Mouse (Mus musculus): ENCODE results near the gene Gpc6.

Gpc6 gene

DNA sequence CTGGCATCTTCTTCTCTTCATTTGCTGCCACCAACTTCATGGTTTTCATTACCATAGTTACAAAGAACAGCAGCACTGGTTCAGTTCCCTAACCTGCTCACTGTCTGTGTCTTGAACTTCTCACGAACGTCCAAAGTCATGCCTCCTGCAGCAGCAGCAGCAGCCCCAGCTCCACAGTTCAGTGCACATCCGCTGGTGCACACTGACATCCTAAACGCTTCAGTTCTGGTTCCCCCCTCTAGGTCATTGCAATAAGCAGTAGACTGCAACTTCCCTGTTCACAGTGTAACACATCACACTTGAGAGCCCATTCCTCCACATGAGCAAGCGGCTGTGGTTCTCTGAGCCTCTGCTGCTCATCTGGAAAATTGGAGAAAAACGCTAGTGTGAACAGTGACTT lies 573.7 kb downstream of the Gpc6 start:
- DNase-seq, result no peak

DNA sequence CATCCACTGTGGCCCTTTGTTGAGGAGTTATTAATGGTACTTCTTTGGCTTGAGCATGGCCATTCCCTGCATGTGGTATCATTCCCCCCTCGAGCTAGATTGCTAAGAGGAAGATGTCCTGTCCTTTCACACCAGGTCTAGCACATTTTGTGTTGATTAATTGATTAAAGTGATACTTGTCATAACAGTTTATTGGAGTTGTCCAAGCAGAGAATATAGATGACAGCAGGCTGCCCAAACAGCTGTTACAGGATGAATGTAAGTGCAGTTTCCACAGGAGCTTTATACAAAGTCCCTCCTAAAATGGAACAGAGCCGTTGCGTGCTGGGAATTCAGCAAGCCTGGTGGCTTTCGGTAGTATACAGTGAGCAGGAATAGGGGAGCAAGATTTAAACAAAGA lies 574.2 kb downstream of the Gpc6 start:
- DNase-seq, result no peak

DNA sequence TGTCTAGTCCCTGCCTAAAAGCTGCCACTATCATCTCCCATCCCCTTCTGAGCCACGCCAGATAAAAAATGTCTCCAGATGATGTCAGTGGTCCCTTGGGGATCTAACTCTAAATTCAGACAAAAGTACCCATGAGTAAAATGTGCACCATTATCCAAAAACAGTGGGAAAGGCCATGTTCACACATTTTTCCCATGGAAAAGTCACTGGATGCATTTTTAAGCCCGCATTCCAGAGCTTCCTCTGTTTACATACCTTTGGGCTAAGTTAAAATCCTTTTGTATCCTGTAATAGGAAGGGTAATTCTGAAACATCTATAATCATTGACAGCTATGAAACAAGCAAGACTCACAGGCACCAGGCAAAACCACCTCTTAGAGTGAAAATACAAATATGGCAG lies 589.7 kb downstream of the Gpc6 start:
- DNase-seq, result no peak

DNA sequence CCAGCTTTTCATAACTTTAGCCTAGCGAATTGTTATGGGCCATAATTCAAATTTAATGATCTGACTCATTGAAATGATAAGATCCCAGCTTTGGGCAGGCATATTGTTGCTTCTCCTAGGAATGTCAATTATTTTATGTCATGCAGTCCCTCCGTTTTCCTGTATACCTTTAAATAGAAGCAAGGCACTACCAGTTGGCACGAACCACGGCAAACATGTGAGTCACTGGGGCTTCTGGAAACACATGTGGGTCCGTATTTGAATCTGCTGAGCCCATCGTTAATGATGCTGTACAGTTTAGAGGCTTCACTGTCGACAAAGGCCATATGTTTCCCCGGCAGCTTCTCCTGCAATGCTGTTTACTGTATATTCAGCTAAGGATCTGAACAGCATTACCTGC lies 594.5 kb downstream of the Gpc6 start:
- DNase-seq, result no peak

DNA sequence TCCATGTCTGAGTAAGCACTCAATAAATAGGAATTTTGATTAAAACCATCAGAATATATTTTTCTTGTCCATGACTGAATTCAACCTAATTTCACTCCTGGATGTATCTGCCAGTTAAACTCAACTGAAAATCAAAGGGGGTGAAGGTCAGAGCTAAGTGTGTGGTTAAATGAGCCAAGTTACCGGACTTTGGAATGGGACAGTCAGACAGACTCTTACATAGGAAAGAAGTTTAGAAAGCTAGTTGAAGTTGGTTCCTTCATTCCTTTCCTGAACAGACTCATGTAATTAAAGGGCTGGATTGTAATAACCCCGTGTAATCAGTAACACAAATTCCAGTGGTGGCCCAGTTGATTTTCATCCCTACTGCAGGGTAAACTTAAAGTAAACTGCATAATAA lies 595.6 kb downstream of the Gpc6 start:
- no peak for DNase-seq

DNA sequence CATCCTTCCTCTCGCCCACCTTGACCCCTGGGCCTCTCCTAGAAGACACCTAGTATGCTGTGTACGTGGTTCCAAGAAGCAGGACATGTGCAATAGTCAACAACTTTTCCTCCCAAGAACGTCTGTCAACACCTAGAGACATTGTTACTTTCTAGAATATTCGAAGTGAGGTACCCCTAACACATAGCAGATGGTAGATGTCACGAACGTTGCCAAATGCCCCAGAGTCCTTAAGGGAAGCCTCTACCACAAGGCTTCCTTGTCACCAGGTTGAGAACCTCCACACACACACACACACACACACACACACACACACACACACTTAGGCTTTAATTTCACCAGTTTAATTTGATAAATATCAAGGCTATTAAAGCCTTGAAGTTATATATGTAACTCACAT lies 600.0 kb downstream of the Gpc6 start:
- DNase-seq, result no peak

DNA sequence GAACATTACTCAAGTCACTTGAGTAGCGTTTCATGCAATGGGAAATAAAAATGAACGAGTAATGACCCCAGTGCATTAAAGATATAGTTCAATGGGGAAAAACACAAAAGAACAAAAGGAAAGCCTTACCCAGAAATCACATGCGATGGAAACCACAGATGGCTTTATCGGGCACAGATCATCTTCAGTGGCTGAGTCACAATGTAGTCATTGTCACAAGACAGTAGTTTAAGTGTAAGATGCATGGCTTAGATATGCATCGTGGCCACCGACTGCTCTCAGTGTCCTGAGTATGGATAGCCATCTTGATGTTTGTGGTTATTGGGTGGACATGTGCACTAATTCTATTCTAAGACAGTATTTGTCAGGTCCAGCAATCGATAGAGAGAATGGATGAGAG lies 601.9 kb downstream of the Gpc6 start:
- DNase-seq, result no peak

DNA sequence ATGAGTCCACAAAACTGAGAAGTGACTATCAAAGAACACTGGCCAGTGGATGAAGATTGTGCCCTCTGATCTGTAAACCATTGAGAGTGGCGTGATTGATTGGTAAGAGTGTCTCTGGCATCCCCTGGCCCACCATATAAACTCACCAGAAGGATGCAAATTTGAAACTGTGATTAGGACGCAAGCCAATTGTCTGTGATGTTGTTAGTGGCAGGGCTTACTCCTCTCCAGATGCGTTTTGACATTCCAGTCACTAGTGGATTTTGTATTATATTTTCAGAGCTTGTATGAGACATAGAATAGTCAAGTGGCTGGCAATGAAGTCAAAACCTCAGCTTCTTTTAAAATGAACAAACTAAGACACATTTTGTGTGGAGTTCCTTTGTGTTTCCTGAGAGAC lies 604.3 kb downstream of the Gpc6 start:
- no peak for DNase-seq

DNA sequence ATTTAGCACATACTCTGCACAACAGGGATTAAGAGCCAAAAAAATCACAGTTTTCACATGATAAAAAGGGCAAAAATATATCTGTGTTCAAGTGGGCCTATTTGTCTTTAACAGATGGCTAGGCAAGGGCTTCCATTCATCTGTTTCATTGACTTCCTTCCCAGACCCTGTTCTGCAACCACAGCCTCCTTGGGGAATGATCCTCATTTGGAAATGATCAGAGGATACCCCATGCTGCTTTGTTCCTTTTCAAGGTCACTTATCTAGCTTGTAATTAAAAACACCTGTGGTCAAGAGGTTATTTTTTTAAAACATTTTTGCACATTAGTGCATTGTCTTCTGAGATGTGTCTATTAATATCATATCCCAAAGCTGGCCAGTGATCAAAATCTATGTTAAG lies 627.7 kb downstream of the Gpc6 start:
- no peak for DNase-seq

DNA sequence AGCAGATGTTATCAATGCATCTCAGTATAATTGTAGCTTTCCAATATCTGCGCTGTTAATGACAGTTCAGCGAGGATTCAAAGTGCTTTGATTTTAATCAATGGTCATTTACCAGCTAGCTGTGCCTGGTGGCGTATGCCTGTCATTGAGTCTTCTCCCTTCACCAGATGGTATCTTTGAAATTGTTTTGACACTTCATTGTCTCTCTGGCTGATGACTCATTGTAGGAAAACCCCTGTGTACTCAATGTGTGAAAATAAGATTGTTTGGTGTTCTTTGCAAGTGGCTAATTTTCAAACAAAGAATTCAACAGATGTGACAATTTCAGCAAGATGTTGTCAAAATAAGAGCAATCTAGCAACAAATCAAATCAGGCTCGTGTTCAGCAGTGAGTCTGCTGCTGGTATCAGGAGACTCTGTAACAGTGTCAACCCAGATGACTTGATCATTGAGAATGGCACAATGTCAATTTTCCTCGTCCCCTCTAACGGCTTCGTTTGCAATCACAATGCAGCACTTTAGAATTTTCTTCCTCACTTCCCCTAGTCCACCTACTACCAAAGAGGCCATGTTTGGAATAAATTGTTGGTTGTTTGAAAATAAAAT lies 631.7 kb downstream of the Gpc6 start:
- no peak for DNase-seq

DNA sequence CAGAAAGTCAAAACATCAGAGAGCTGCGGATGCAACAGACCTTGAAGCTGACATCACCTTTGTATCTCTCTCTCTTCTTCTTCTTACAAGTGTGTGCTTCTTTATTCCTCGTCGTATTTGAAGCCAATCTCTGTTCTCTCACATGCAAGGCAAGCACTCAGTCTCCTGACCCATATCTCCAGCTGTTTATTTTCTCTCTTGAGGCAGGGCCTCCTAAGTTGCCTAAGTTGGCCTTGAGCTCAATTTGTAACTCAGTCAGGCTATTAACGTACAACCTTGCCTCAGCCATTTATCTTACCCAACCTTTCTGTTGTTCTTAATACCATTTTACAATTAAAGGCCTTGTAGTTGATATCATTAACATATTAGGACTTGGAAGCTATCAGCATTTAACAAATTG lies 637.0 kb downstream of the Gpc6 start:
- no peak for DNase-seq

DNA sequence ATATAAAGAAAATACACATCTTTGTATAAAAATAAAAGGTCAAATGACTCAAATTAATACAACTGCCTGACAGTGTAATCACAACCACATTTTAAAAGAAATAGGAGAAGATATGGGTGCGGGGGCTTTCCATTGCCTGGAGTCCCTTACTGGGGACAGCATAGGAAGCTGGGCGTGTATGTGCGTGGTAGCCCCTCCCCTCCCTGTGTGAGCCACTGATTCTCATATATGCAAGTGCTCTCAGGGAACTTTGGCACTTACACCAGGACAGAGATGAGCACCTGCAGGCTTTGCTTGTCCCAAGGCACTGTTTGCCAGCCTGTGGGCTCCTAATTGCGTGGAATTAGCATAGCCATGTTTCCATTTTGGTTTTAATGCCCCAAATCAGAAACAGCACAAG lies 644.2 kb downstream of the Gpc6 start:
- DNase-seq, result no peak

DNA sequence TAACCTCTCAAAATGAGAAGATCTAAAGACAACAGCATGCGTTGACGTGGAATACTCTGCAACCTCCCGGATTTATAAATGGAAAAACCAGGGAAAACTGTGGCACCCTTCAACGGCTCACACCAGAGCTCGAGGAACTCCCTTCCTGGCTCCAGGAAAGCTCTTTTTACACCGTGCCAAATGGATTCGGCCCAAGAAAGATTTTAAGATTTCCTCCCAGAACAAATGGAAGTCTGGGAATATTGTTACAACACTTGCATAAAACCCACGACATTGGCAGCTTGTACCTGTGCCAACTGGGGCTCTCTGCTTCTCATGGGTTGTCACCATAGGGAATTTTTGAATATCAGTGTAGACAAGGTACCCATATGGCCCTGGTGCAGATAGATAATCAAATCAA lies 647.1 kb downstream of the Gpc6 start:
- no peak for DNase-seq

DNA sequence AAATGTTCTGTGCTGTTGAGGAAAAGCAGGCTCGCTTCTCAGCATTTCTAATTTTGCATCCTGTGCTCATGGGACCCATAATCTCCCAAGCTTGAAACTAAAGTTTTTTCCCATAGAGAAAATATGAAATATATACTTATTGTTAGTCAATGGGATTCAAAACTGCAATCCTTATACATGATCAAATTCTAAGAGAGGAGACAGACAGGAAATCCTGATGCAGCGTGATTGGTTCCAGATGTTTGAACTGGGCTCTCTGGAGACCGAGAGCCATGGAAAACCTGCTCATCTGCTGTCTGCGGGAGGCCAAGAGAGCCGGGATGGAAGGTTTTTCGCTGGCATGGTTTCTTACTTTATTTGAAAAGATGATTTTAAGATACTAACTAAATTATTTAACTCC lies 649.1 kb downstream of the Gpc6 start:
- no peak for DNase-seq

DNA sequence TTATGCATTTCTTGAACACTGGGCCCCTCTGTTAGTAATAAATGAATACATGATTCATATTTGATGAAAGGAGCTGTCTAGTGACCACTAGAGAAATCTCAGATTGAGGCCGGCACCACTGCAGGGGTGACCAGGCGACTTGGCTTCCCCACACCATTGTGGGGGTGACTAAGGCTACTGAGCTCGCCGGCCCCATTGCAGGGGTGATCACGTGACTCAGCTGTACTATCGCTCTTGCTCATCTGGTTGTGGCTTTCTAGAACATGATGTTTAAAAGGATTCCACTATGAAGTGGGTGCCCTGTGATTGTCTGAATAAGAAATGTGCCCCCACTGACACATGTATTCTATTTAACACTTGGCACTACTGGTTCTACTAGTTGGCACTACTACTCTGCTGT lies 656.6 kb downstream of the Gpc6 start:
- DNase-seq, result no peak

DNA sequence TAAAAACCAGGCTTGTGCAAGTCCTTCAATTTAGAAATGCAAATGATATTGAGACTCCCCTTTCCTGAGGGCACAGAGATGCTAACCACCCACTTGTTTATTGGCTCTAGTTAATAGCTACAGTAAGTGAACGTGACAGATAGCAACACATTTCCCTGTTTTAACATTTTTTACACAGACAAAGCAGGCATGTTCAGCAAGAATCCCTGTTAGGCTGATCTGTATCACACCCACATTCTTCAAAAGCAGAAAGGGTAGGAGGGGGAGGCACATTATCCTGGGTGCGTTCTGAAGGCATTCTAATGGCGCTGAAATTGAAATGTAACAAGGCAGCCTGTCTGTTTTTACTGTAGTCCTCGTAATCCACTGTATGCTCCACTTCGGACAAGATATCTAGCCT lies 674.6 kb downstream of the Gpc6 start:
- no peak for DNase-seq

DNA sequence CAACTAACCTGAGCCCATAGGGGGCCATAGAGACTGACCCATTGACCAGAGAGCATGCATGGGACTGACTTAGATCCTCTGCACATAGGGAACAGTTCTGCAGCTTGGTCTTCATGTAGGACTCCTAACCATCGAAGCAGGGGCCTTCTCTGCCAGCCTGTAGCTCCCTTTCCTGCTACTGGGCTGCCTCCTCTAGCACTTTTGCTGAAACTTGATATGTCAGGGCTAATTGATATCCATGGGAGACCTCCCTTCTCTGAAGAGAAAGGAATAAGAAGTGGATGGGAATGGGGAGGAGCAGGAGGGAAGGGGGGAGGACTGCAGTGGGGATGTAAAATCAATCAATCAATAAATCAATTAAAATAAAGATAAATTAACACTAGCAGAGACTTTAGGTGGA lies 678.7 kb downstream of the Gpc6 start:
- no peak for DNase-seq

DNA sequence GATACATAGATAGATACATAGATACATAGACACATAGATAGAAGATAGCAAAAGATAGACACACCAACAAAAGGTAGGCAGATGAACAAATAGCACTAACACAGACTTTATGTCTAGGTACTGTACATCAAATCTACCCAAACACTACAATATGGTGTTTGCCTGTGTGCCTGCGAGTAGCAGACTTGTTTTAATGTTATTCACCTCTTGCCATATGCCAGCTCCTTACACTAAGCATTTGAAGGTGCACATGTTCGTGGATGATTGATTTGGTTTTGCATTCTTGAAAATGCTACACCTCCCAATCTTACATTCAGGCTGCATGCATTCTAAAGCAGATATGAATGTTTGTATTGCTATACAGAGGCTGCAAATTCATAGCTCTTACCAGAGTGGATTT lies 680.6 kb downstream of the Gpc6 start:
- DNase-seq, result no peak

DNA sequence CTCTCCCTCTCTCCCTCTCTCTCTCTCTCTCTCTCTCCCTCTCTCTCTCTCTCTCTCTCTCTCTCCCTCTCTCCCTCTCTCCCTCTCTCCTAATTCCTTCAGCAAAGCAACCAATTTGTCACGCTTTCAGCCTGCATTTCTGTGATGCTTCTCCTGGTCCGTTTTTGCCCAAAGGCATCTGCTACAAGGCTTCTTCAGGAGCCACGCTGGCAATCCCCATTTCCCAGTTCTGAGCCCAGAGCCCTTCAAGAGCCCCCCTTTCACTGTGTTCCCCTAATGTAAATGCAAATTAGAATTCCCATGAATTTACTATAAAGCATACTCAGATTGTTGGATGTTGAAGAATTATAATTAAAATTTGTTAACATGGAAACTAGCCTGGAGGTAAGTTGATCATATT lies 686.0 kb downstream of the Gpc6 start:
- no peak for DNase-seq

DNA sequence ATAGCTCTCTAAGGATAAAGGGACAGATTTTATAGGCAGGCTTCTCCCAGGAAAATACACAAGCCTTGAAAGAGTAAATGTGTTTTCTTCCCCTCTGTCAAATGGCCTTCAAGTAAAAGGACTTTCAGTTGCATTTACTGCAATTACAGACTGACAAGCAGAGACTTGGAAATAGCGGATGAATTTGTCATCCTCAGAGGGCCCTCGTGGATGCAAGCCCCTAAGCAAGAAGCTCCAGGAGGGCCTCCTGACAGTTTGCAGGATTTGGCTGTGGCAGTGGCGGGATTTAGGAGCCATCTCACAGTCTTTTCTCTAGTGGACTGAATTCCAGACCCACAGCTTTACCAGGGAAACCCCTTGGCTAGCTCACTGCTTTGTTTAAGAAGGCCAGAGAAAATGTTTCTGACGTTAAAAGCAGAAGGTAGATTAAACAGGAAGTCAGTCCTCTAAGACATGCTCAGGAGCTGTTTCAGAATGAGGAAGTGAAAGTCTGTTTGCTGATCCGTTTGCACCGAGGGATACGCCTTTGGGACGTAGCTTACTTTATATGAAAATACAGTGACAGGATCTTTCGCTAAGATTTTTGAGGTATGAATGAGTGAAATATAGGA lies 700.1 kb downstream of the Gpc6 start:
- DNase-seq, result no peak

DNA sequence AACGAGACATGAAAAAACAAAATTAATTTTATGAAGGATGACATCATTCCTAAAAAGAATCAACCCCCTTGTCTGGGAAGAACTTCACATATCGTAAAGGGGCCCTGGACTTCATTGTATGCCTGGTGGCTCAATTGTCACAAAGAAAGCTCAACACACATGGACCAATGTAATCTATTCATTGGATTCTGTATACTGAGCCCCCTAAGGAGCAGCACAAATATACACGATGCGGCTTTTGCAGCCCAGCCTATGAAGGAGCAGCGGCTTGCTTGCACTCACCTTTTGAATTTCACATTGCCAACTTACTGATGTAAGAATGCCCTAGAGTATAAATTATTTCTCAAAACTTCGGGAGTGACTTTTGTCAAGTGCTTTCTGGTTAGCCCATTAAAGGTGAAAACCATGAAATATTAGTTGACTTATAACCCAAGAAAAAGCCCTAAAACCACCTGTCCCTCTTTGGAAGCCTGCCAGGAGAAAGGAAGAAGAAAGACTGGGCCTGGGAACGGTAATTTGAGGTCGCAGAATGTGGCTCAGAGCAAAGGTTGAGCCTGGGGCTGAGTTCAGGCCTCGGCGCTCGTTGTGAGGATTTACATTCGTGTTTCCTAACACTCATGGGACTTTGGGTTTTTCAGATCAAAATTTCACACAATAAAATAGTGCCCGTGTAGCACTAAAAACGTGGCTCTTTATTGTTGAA lies 709.3 kb downstream of the Gpc6 start:
- DNase-seq, result no peak

DNA sequence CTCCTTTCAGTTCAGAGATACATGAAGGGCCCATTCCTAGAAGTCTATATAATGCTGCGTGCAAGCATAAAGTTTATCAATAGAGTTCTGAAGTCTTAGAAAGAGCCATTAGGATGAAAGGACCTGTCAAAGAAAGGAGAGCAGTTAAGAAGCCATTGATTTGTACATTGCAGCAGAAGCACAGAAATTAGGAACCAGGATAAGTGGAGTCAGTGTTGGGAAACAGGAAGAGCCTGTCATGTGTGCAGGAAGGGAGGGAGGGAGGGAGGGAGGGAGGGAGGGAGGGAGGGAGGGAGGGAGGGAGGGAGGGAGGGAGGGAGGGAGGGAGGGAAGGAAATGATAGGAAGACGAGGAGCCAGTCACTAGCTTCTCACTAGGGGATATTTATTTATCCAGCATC lies 716.7 kb downstream of the Gpc6 start:
- DNase-seq, result no peak

DNA sequence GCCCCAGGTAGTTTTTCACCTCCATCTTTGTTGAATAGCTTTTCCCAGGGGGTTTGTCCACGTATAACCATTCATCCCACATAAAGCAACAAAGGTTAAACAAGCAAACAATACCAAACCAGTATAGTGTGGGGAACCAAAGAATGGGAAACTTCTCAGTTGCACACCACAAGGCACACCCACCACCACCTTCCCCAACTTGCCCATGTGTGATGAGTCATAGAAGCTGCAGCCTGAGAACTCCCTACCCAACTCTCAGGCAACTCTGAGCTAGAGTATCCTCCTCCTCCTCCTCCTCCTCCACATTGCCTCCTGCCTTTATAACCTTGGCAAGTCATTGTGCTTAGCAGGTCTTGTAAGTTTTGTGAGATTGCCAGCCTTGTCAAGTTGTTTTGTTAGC lies 718.0 kb downstream of the Gpc6 start:
- no peak for DNase-seq

DNA sequence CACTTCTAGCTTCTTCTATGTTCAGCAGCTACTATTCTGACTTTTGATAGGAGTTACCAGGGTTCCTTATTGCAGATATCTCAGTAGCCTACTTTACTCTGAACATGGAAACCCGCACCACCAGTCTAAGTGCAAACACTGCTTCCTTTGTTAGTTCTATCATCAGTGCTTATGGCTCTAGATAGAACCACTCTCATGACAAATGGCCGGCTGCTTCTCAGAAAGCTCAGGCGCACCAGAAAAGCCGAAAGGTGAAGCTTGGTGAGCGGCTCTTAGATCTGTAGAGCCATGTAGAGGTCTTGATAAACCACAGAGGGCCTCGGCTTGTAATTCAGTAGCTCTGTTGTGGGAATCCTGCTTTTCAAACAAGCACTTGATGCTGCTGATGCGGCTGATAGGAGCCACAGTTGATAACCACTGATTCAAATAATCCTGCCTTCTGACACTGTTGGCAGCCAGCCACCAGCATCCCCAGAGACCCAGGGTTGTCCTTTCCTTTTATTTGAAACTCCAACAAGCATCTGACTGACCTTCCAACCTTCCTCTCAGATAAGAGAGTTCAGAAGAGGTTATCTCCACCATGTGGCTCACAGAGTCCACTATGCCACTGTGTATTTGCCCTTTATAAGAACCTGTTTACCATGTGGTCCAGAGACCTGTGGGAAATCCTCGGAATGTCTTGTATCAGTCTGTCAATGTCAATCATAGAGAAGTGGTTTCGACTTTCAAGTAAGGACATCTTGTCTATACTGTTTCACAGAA lies 723.3 kb downstream of the Gpc6 start:
- DNase-seq, result no peak

Measured in thymus, postnatal 4 days (tissue).